Mouse (Mus musculus) lung, postnatal 0 days (tissue): ENCODE measurements around the gene Scamp1.

Experiments
- CTCF ChIP-seq: IDR thresholded peaks from 2 replicates; pipeline ENCODE4 v1.5.1; 2016; ENCODE audit warnings: antibody characterized with exemption, mild to moderate bottlenecking
- EP300 ChIP-seq: IDR thresholded peaks from 2 replicates; pipeline ENCODE4 v1.6.1; 2016; ENCODE audit warnings: antibody characterized with exemption, mild to moderate bottlenecking, control low read depth

- TF ChIP-seq EP300 (no peak), CTCF (no peak)
Observed at GRCm38 (mm10) chr13:94253052-94253451, 32.6 kb downstream of the Scamp1 start.
